Mouse (Mus musculus): Measurements from ENCODE around the gene Acmsd. TPM values are rescaled to one million over a fixed set of nuclear protein-coding genes. Genes with fewer than 3 reads are reported as not detected.
A peak's percentile ranks its signal among the peaks of the same experiment; 100 is the strongest.
"Not testable (repeated sequence)": the region's sequence is repeated elsewhere in the genome, so short reads cannot be mapped to it uniquely, and the experiment has no call there.

The Acmsd gene
- polyA plus RNA-seq, 1 experiment from 2014 or later, result 0.21 TPM

GRCm38 (mm10) chr1:127750401-127751102 lies 21.3 kb downstream of the Acmsd start:
- ATAC-seq (peak; percentile 76), DNase-seq (ENCODE audit: low spot score) (peak; percentile 50)
- no peak overlapping the region for H3K4me3 ChIP-seq (ENCODE audit: low read depth, low read length)
- H3K27ac ChIP-seq (ENCODE audit: low read length), result no peak overlapping the region; the same call in 1 of the 2 replicates
- H3K9ac ChIP-seq (replicated peaks; ENCODE audit: low read depth), result no peak overlapping the region
- 31% methylated on average over 11 of the region's 11 CpGs for WGBS
- H3K27me3 ChIP-seq (replicated peaks; ENCODE audit: insufficient read depth, low read length), result no peaks in the 10 kb centered on the region
- no peaks in the 10 kb centered on the region for H3K9me3 ChIP-seq (ENCODE audit: low read length)
- no peak overlapping the region for H3K4me2 ChIP-seq (replicated peaks; ENCODE audit: low read depth, low read length)
- no peaks in the 10 kb centered on the region for H3K36me3 ChIP-seq (ENCODE audit: insufficient read depth, low read length)
- H3K4me1 ChIP-seq (ENCODE audit: insufficient read depth, low read depth, low read length), result no peaks in the 10 kb centered on the region
- TF ChIP-seq EP300 (IDR thresholded peaks at IDR 0.05) (no peak), CTCF (IDR thresholded peaks at IDR 0.05) (no peak)

DNA sequence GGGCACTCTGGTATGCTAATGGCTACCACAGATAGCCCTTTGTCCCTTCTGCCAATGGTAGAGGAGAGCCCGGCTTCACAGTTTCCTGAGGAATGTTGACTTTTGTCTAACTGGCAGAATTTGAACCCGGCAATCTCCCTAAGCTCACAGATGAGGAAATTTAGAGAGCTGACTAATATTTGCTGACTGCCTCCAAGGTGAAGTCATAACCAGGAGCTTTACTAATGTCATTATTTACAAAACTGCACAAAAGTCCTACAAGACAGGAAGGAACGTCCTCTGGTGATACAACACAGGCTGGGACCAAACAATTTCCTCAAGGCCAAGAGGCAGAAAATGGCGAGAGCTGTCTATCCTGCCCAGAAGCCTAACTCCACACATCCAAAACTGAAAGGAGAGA lies 26.6 kb downstream of the Acmsd start:
- DNase-seq (ENCODE audit: low spot score) (peak; percentile 46), ATAC-seq (peak; percentile 31)
- WGBS, result 26% methylated on average over 4 of the region's 4 CpGs
- peak overlapping the region; percentile 57 for H3K27ac ChIP-seq (ENCODE audit: low read length)
- H3K4me1 ChIP-seq (ENCODE audit: insufficient read depth, low read depth, low read length), result peaks cover 3% of the 10 kb centered on the region; the same call in 1 of the 2 replicates
- no peaks in the 10 kb centered on the region for H3K36me3 ChIP-seq (ENCODE audit: insufficient read depth, low read length)
- TF ChIP-seq CTCF (IDR thresholded peaks at IDR 0.05) (no peak), EP300 (IDR thresholded peaks at IDR 0.05) (no peak)
- no peaks in the 10 kb centered on the region for H3K9me3 ChIP-seq (ENCODE audit: low read length)
- no peak overlapping the region for H3K4me2 ChIP-seq (replicated peaks; ENCODE audit: low read depth, low read length)
- no peak overlapping the region for H3K4me3 ChIP-seq (ENCODE audit: low read depth, low read length)
- H3K9ac ChIP-seq (replicated peaks; ENCODE audit: low read depth), result no peak overlapping the region
- H3K27me3 ChIP-seq (replicated peaks; ENCODE audit: insufficient read depth, low read length), result no peaks in the 10 kb centered on the region

DNA sequence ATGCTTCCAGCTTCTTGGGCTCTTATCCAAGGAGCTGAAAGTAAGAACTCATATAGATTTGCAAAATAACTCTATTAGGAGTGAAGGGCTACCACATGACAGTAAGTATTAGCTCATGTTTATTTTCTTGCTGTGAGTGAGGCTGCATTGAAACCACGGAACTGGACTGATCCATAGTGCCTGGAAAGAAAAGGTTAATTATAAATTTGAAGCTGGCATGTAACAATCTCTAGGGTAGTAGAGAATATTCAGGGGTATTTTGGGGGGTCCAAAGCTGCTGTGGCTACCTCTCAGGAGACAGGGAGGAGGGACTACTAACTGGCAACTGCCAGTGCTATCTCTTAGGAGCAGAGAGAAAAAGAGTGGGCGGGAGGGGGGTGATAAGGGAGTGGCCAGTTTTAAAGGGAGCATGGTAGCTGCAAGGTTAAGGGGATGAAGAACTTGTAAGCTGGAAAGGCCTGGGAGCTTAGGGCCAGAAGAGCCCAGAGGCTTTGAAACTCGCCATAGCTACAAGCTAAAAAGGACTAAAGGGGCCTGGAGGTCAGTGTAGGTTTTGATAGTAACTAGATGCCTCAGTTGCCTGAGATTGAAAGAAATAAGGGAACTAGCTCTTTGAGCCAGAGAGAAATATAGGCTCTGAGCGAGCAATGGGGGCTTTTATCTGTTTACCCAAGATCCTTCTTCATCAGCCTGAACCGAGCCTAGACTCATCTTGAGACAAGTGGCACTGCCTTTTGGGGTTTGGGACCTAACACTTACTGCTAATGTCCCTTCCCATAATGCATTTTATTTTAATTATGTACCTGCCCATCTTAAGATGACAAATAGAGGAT lies 27.3 kb downstream of the Acmsd start:
- Histone ChIP-seq H3K27me3 (replicated peaks; ENCODE audit: insufficient read depth, low read length) (no peaks in the 10 kb centered on the region), H3K36me3 (ENCODE audit: insufficient read depth, low read length) (no peaks in the 10 kb centered on the region), H3K4me2 (replicated peaks; ENCODE audit: low read depth, low read length) (no peak overlapping the region), H3K4me3 (ENCODE audit: low read depth, low read length) (no peak overlapping the region), H3K27ac (ENCODE audit: low read length) (peak overlapping the region; percentile 57), H3K9me3 (ENCODE audit: low read length) (no peaks in the 10 kb centered on the region), H3K4me1 (ENCODE audit: insufficient read depth, low read depth, low read length) (peaks cover 3% of the 10 kb centered on the region; the same call in 1 of the 2 replicates), H3K9ac (replicated peaks; ENCODE audit: low read depth) (no peak overlapping the region)
- TF ChIP-seq CTCF (IDR thresholded peaks at IDR 0.05) (no peak), EP300 (IDR thresholded peaks at IDR 0.05) (peak; percentile 41)
- DNase-seq (ENCODE audit: low spot score) (peak; percentile 65), ATAC-seq (peak; percentile 55)
- WGBS, result 38% methylated on average over 5 of the region's 5 CpGs

GRCm38 (mm10) chr1:127757164-127757545 lies 27.9 kb downstream of the Acmsd start:
- DNase-seq (ENCODE audit: low spot score); H3K27me3 ChIP-seq (replicated peaks; ENCODE audit: insufficient read depth, low read length); H3K4me2 ChIP-seq (replicated peaks; ENCODE audit: low read depth, low read length); H3K9ac ChIP-seq (replicated peaks; ENCODE audit: low read depth); H3K4me1 ChIP-seq (ENCODE audit: insufficient read depth, low read depth, low read length); H3K9me3 ChIP-seq (ENCODE audit: low read length); H3K36me3 ChIP-seq (ENCODE audit: insufficient read depth, low read length); ATAC-seq; H3K27ac ChIP-seq (ENCODE audit: low read length); H3K4me3 ChIP-seq (ENCODE audit: low read depth, low read length): not testable (repeated sequence)
- 89% methylated on average over 3 of the region's 3 CpGs for WGBS

DNA sequence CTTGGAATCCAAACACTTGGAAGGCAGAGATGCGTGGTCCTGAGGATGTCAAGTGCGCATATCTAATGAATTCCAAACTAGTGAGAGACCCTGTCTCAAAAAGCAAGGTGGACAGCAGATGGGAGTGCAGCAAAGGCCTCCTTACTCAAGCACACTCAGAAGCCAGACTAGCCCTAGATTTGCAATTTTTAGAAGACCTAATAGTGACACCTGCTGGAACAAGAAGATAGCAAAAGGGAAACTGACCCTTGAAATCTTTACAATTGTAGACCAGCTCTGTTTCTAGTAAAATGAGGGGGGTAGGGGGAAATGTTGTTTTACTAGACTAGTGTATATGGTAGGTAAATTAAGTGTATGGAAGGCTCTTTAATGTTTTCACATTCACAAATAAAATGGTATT lies 36.3 kb downstream of the Acmsd start:
- ATAC-seq (no peak), DNase-seq (ENCODE audit: low spot score) (peak; percentile 72)
- no peak overlapping the region for H3K4me2 ChIP-seq (replicated peaks; ENCODE audit: low read depth, low read length)
- H3K4me3 ChIP-seq (ENCODE audit: low read depth, low read length), result no peak overlapping the region
- H3K27ac ChIP-seq (ENCODE audit: low read length), result no peak overlapping the region
- H3K9ac ChIP-seq (replicated peaks; ENCODE audit: low read depth), result no peak overlapping the region
- H3K27me3 ChIP-seq (replicated peaks; ENCODE audit: insufficient read depth, low read length), result no peaks in the 10 kb centered on the region
- no peaks in the 10 kb centered on the region for H3K36me3 ChIP-seq (ENCODE audit: insufficient read depth, low read length)
- TF ChIP-seq CTCF (IDR thresholded peaks at IDR 0.05), result peak; percentile 66
- no peak for TF ChIP-seq EP300 (IDR thresholded peaks at IDR 0.05)
- H3K4me1 ChIP-seq (ENCODE audit: insufficient read depth, low read depth, low read length), result no peaks in the 10 kb centered on the region
- 63% methylated on average over 2 of the region's 2 CpGs for WGBS
- no peaks in the 10 kb centered on the region for H3K9me3 ChIP-seq (ENCODE audit: low read length)

GRCm38 (mm10) chr1:127766741-127767140 lies 37.5 kb downstream of the Acmsd start:
- no peak overlapping the region for H3K4me3 ChIP-seq (ENCODE audit: low read depth, low read length)
- H3K4me1 ChIP-seq (ENCODE audit: insufficient read depth, low read depth, low read length), result no peaks in the 10 kb centered on the region
- H3K9ac ChIP-seq (replicated peaks; ENCODE audit: low read depth), result no peak overlapping the region
- H3K27ac ChIP-seq (ENCODE audit: low read length), result no peak overlapping the region
- no peaks in the 10 kb centered on the region for H3K27me3 ChIP-seq (replicated peaks; ENCODE audit: insufficient read depth, low read length)
- no peak for DNase-seq (ENCODE audit: low spot score)
- H3K9me3 ChIP-seq (ENCODE audit: low read length), result no peaks in the 10 kb centered on the region
- WGBS, result 88% methylated on average over 2 of the region's 2 CpGs
- TF ChIP-seq CTCF (IDR thresholded peaks at IDR 0.05) (no peak), EP300 (IDR thresholded peaks at IDR 0.05) (no peak)
- ATAC-seq, result no peak
- no peak overlapping the region for H3K4me2 ChIP-seq (replicated peaks; ENCODE audit: low read depth, low read length)
- no peaks in the 10 kb centered on the region for H3K36me3 ChIP-seq (ENCODE audit: insufficient read depth, low read length)

All from lung, postnatal 0 days (tissue).